Mouse (Mus musculus) cortical plate, adult 2 months (tissue): Measurements from ENCODE around the gene Olfr959.

ENCODE experiments used
- CTCF ChIP-seq: fragments of 200-500 bp; IDR thresholded peaks from 2 replicates; pipeline ENCODE4 v1.5.1; 2011; ENCODE audit warnings: mild to moderate bottlenecking, control low read depth, low read length; ENCODE audit not compliant: insufficient read depth; ENCODE audit errors: extremely low read depth
- POLR2A ChIP-seq: fragments of 200-500 bp; IDR thresholded peaks from 2 replicates; pipeline ENCODE4 v1.6.1; 2011; ENCODE audit warnings: mild to moderate bottlenecking, low read length, control low read depth; ENCODE audit not compliant: insufficient read depth; ENCODE audit errors: extremely low read depth

GRCm38 (mm10) chr9:39623783-39624182 is 48.4 kb upstream of the Olfr959 start:
- TF ChIP-seq POLR2A (no peak), CTCF (no peak)
